Mouse (Mus musculus): ENCODE results near the gene Gaa. TPM values are rescaled to one million over a fixed set of nuclear protein-coding genes. Genes with fewer than 3 reads are reported as not detected.

Gaa gene
- polyA plus RNA-seq, 1 experiment from 2014 or later = 42.5 TPM

- H3K27me3 ChIP-seq (replicated peaks; ENCODE audit: control insufficient read depth, insufficient read depth, low read length) = peaks cover 11% of the 10 kb centered on the region
- H3K4me3 ChIP-seq (ENCODE audit: low read depth, low read length) = peak within 1 kb of the TSS; percentile 65
- H3K27ac ChIP-seq (ENCODE audit: low read depth, low read length) = no peak within 1 kb of the TSS
- no peaks in the 10 kb centered on the region for H3K36me3 ChIP-seq (ENCODE audit: control insufficient read depth, insufficient read depth, low read length)
- DNase-seq (ENCODE audit: low spot score) = peak; percentile 83
- peak within 1 kb of the TSS; percentile 69 for H3K9ac ChIP-seq (ENCODE audit: low read depth, low read length)
- H3K4me1 ChIP-seq (replicated peaks; ENCODE audit: control insufficient read depth, insufficient read depth, low read length) = peaks cover 16% of the 10 kb centered on the region
- under 1% methylated on average over 66 of the region's 66 CpGs for WGBS
- H3K9me3 ChIP-seq (ENCODE audit: control insufficient read depth, low read length) = no peaks in the 10 kb centered on the region
- ATAC-seq (replicated peaks; ENCODE audit: low FRiP score) = peak; percentile 80
- peak within 1 kb of the TSS; percentile 96 for H3K4me2 ChIP-seq
Measured at GRCm38 (mm10) chr11:119228091-119228781, 39.5 kb upstream of the Gaa start, which contains the start of the genes Tbc1d16 and Ccdc40. Tbc1d16 (minus strand) TSS chr11:119228499. Ccdc40 (plus strand) TSS chr11:119228572.

GRCm38 (mm10) chr11:119228846-119229626 is 38.7 kb upstream of the Gaa start:
- ATAC-seq (replicated peaks; ENCODE audit: low FRiP score) (peak; percentile 46), DNase-seq (ENCODE audit: low spot score) (peak; percentile 75)
- Histone ChIP-seq H3K4me1 (replicated peaks; ENCODE audit: control insufficient read depth, insufficient read depth, low read length) (peaks cover 13% of the 10 kb centered on the region), H3K4me2 (peak overlapping the region; percentile 96), H3K27ac (ENCODE audit: low read depth, low read length) (no peak overlapping the region), H3K36me3 (ENCODE audit: control insufficient read depth, insufficient read depth, low read length) (no peaks in the 10 kb centered on the region), H3K9ac (ENCODE audit: low read depth, low read length) (peak overlapping the region; percentile 3), H3K27me3 (replicated peaks; ENCODE audit: control insufficient read depth, insufficient read depth, low read length) (peaks cover 11% of the 10 kb centered on the region), H3K9me3 (ENCODE audit: control insufficient read depth, low read length) (no peaks in the 10 kb centered on the region), H3K4me3 (ENCODE audit: low read depth, low read length) (peak overlapping the region; percentile 65)
- WGBS = 3% methylated on average over 34 of the region's 34 CpGs

- H3K9me3 ChIP-seq (ENCODE audit: control insufficient read depth, low read length) = no peaks in the 10 kb centered on the region
- 89% methylated on average over 10 of the region's 10 CpGs for WGBS
- ATAC-seq (replicated peaks; ENCODE audit: low FRiP score) (no peak), DNase-seq (ENCODE audit: low spot score) (no peak)
- no peaks in the 10 kb centered on the region for H3K36me3 ChIP-seq (ENCODE audit: control insufficient read depth, insufficient read depth, low read length)
- H3K27me3 ChIP-seq (replicated peaks; ENCODE audit: control insufficient read depth, insufficient read depth, low read length) = peaks cover 6% of the 10 kb centered on the region
- H3K4me1 ChIP-seq (replicated peaks; ENCODE audit: control insufficient read depth, insufficient read depth, low read length) = no peaks in the 10 kb centered on the region
- no peak overlapping the region for H3K4me2 ChIP-seq
- H3K9ac ChIP-seq (ENCODE audit: low read depth, low read length) = no peak overlapping the region
- no peak overlapping the region for H3K4me3 ChIP-seq (ENCODE audit: low read depth, low read length)
- no peak overlapping the region for H3K27ac ChIP-seq (ENCODE audit: low read depth, low read length)
Measured at GRCm38 (mm10) chr11:119234770-119235169, 32.9 kb upstream of the Gaa start.

GRCm38 (mm10) chr11:119235596-119235995 is 32.1 kb upstream of the Gaa start:
- Histone ChIP-seq H3K9me3 (ENCODE audit: control insufficient read depth, low read length) (no peaks in the 10 kb centered on the region), H3K4me2 (no peak overlapping the region), H3K27me3 (replicated peaks; ENCODE audit: control insufficient read depth, insufficient read depth, low read length) (no peaks in the 10 kb centered on the region), H3K4me3 (ENCODE audit: low read depth, low read length) (no peak overlapping the region), H3K27ac (ENCODE audit: low read depth, low read length) (no peak overlapping the region), H3K9ac (ENCODE audit: low read depth, low read length) (no peak overlapping the region), H3K36me3 (ENCODE audit: control insufficient read depth, insufficient read depth, low read length) (no peaks in the 10 kb centered on the region), H3K4me1 (replicated peaks; ENCODE audit: control insufficient read depth, insufficient read depth, low read length) (no peaks in the 10 kb centered on the region)
- ATAC-seq (replicated peaks; ENCODE audit: low FRiP score) = no peak; the same call in 1 of the 2 replicates
- no peak for DNase-seq (ENCODE audit: low spot score)
- 76% methylated on average over 4 of the region's 4 CpGs for WGBS

- H3K27ac ChIP-seq (ENCODE audit: low read depth, low read length) = no peak overlapping the region
- H3K27me3 ChIP-seq (replicated peaks; ENCODE audit: control insufficient read depth, insufficient read depth, low read length) = no peaks in the 10 kb centered on the region
- H3K4me1 ChIP-seq (replicated peaks; ENCODE audit: control insufficient read depth, insufficient read depth, low read length) = no peaks in the 10 kb centered on the region
- WGBS = 29% methylated on average over 8 of the region's 8 CpGs
- H3K9me3 ChIP-seq (ENCODE audit: control insufficient read depth, low read length) = no peaks in the 10 kb centered on the region
- ATAC-seq (replicated peaks; ENCODE audit: low FRiP score) = no peak
- H3K4me2 ChIP-seq = no peak overlapping the region
- no peak overlapping the region for H3K4me3 ChIP-seq (ENCODE audit: low read depth, low read length)
- no peak for DNase-seq (ENCODE audit: low spot score)
- no peaks in the 10 kb centered on the region for H3K36me3 ChIP-seq (ENCODE audit: control insufficient read depth, insufficient read depth, low read length)
- H3K9ac ChIP-seq (ENCODE audit: low read depth, low read length) = no peak overlapping the region
Measured at GRCm38 (mm10) chr11:119236354-119236753, 31.3 kb upstream of the Gaa start.

- ATAC-seq (replicated peaks; ENCODE audit: low FRiP score) = no peak
- Histone ChIP-seq H3K4me1 (replicated peaks; ENCODE audit: control insufficient read depth, insufficient read depth, low read length) (no peaks in the 10 kb centered on the region), H3K36me3 (ENCODE audit: control insufficient read depth, insufficient read depth, low read length) (no peaks in the 10 kb centered on the region), H3K9ac (ENCODE audit: low read depth, low read length) (no peak overlapping the region), H3K4me3 (ENCODE audit: low read depth, low read length) (no peak overlapping the region), H3K27me3 (replicated peaks; ENCODE audit: control insufficient read depth, insufficient read depth, low read length) (no peaks in the 10 kb centered on the region), H3K4me2 (no peak overlapping the region), H3K27ac (ENCODE audit: low read depth, low read length) (no peak overlapping the region), H3K9me3 (ENCODE audit: control insufficient read depth, low read length) (no peaks in the 10 kb centered on the region)
- WGBS = 56% methylated on average over 3 of the region's 3 CpGs
- no peak for DNase-seq (ENCODE audit: low spot score)
Measured at GRCm38 (mm10) chr11:119237007-119237406, 30.7 kb upstream of the Gaa start.

- Histone ChIP-seq H3K4me2 (peak overlapping the region; percentile 81), H3K9me3 (ENCODE audit: control insufficient read depth, low read length) (no peaks in the 10 kb centered on the region), H3K36me3 (ENCODE audit: control insufficient read depth, insufficient read depth, low read length) (no peaks in the 10 kb centered on the region), H3K4me3 (ENCODE audit: low read depth, low read length) (peak overlapping the region; percentile 35), H3K27ac (ENCODE audit: low read depth, low read length) (peak overlapping the region; percentile 29; the same call in 1 of the 2 replicates), H3K27me3 (replicated peaks; ENCODE audit: control insufficient read depth, insufficient read depth, low read length) (no peaks in the 10 kb centered on the region), H3K4me1 (replicated peaks; ENCODE audit: control insufficient read depth, insufficient read depth, low read length) (no peaks in the 10 kb centered on the region), H3K9ac (ENCODE audit: low read depth, low read length) (peak overlapping the region; percentile 58; the same call in 1 of the 2 replicates)
- 22% methylated on average over 20 of the region's 20 CpGs for WGBS
- ATAC-seq (replicated peaks; ENCODE audit: low FRiP score) (peak; percentile 63), DNase-seq (ENCODE audit: low spot score) (no peak)
Measured at GRCm38 (mm10) chr11:119237568-119238304, 30.0 kb upstream of the Gaa start.

GRCm38 (mm10) chr11:119238305-119238721 is 29.4 kb upstream of the Gaa start:
- DNase-seq (ENCODE audit: low spot score) (peak; percentile 66), ATAC-seq (replicated peaks; ENCODE audit: low FRiP score) (peak; percentile 76)
- Histone ChIP-seq H3K4me1 (replicated peaks; ENCODE audit: control insufficient read depth, insufficient read depth, low read length) (no peaks in the 10 kb centered on the region), H3K27ac (ENCODE audit: low read depth, low read length) (no peak overlapping the region), H3K4me3 (ENCODE audit: low read depth, low read length) (peak overlapping the region; percentile 35), H3K9me3 (ENCODE audit: control insufficient read depth, low read length) (no peaks in the 10 kb centered on the region), H3K9ac (ENCODE audit: low read depth, low read length) (peak overlapping the region; percentile 8; the same call in 1 of the 2 replicates), H3K27me3 (replicated peaks; ENCODE audit: control insufficient read depth, insufficient read depth, low read length) (no peaks in the 10 kb centered on the region), H3K36me3 (ENCODE audit: control insufficient read depth, insufficient read depth, low read length) (no peaks in the 10 kb centered on the region), H3K4me2 (peak overlapping the region; percentile 81)
- 8% methylated on average over 11 of the region's 11 CpGs for WGBS

Measured in liver, embryonic 11.5 days (tissue).